Mouse (Mus musculus) MEL (cell line): Measurements from ENCODE around the gene Selenom. TPM values are rescaled to one million over a fixed set of nuclear protein-coding genes. Genes with fewer than 3 reads are reported as not detected.

Experiments used
- DNase-seq: peaks from one replicate; pipeline ENCODE4 v3.0.0; 2011; ENCODE audit warnings: low read depth, low spot score
- H3K27ac ChIP-seq: 2 replicates; pipeline ENCODE4 v1.5.1; 2012; ENCODE audit warnings: low read depth, mild to moderate bottlenecking, control low read depth, low read length, moderate library complexity; ENCODE audit not compliant: control insufficient read depth
- H3K27me3 ChIP-seq, 2 experiments: fragments of 150-350 bp in 1 of 2; sonication (generic) in 1 of 2; 2 replicates each; pipeline ENCODE4 v1.6.1; 2012; ENCODE audit warnings: low read length in 2 of 2, mild to moderate bottlenecking in 2 of 2, improper control_type of control experiment in 1 of 2, moderate library complexity in 1 of 2; ENCODE audit not compliant: insufficient read depth in 2 of 2, control insufficient read depth in 1 of 2
- H3K36me3 ChIP-seq, 2 experiments: 2 replicates each; pipeline ENCODE4 v1.6.1; 2012 to 2014; ENCODE audit warnings: low read length in 2 of 2, improper control_type of control experiment in 1 of 2, inconsistent platforms in 1 of 2, mild to moderate bottlenecking in 1 of 2; ENCODE audit not compliant: insufficient read depth in 2 of 2, control insufficient read depth in 1 of 2
- H3K4me1 ChIP-seq, 2 experiments: fragments of 150-350 bp in 1 of 2; sonication (generic) in 1 of 2; 2 replicates each; pipeline ENCODE4 v1.6.1; 2012; ENCODE audit warnings: low read length in 2 of 2, improper control_type of control experiment in 1 of 2, mild to moderate bottlenecking in 1 of 2; ENCODE audit not compliant: insufficient read depth in 2 of 2, control insufficient read depth in 1 of 2
- H3K4me3 ChIP-seq, 2 experiments: fragments of 150-350 bp in 1 of 2; sonication (generic) in 1 of 2; 2 replicates each; pipeline ENCODE4 v1.5.1; 2012; ENCODE audit warnings: low read depth in 2 of 2, low read length in 2 of 2, mild to moderate bottlenecking in 2 of 2, moderate library complexity in 2 of 2, control low read depth in 1 of 2, improper control_type of control experiment in 1 of 2; ENCODE audit not compliant: control insufficient read depth in 1 of 2, insufficient read depth in 1 of 2
- H3K79me2 ChIP-seq: 2 replicates; pipeline ENCODE4 v1.6.1; 2012; ENCODE audit warnings: mild to moderate bottlenecking, low read length, moderate library complexity; ENCODE audit not compliant: control insufficient read depth, poor library complexity, insufficient read depth
- H3K9ac ChIP-seq: 2 replicates; pipeline ENCODE4 v1.6.1; 2012; ENCODE audit warnings: low read depth, mild to moderate bottlenecking, control low read depth, low read length, moderate library complexity; ENCODE audit not compliant: control insufficient read depth, poor library complexity, severe bottlenecking
- H3K9me3 ChIP-seq: fragments of 150-350 bp; sonication (generic); replicated peaks from 2 replicates; pipeline ENCODE4 v1.6.1; 2012; ENCODE audit warnings: mild to moderate bottlenecking, low read length, improper control_type of control experiment, moderate library complexity; ENCODE audit not compliant: insufficient read depth
- CHD1 ChIP-seq: IDR thresholded peaks from 2 replicates; pipeline ENCODE4 v1.6.1; 2012; ENCODE audit warnings: low read depth, mild to moderate bottlenecking, inconsistent platforms, low read length, improper control_type of control experiment
- CHD2 ChIP-seq: IDR thresholded peaks from 2 replicates; pipeline ENCODE4 v1.6.1; 2011; ENCODE audit warnings: low read length, improper control_type of control experiment
- CTCF ChIP-seq, 3 experiments: IDR thresholded peaks in 2 of 3; conservative IDR thresholded peaks in 1 of 3; 2 replicates each; pipeline ENCODE4 v1.5.1; 2011 to 2012; ENCODE audit warnings: low read length in 3 of 3, low read depth in 2 of 3, mild to moderate bottlenecking in 2 of 3, improper control_type of control experiment in 1 of 3, inconsistent platforms in 1 of 3, mixed read lengths in 1 of 3, moderate library complexity in 1 of 3; ENCODE audit not compliant: control insufficient read depth in 1 of 3, insufficient read depth in 1 of 3, poor library complexity in 1 of 3, severe bottlenecking in 1 of 3
- E2F4 ChIP-seq: IDR thresholded peaks from 2 replicates; pipeline ENCODE4 v1.6.1; 2011; ENCODE audit warnings: low read depth, low read length, improper control_type of control experiment, borderline replicate concordance
- EP300 ChIP-seq, 2 experiments: IDR thresholded peaks; 2 replicates each; pipeline ENCODE4 v1.6.1; 2011; ENCODE audit warnings: improper control_type of control experiment in 2 of 2, low read length in 2 of 2, low read depth in 1 of 2, mild to moderate bottlenecking in 1 of 2
- GABPA ChIP-seq: IDR thresholded peaks from 2 replicates; pipeline ENCODE4 v1.6.1; 2012; ENCODE audit warnings: low read depth, mild to moderate bottlenecking, inconsistent platforms, low read length, improper control_type of control experiment, moderate library complexity
- GATA1 ChIP-seq: IDR thresholded peaks from 2 replicates; pipeline ENCODE4 v1.6.1; 2011; ENCODE audit warnings: low read depth, low read length, improper control_type of control experiment
- HCFC1 ChIP-seq: IDR thresholded peaks from 2 replicates; pipeline ENCODE4 v1.6.1; 2012; ENCODE audit warnings: low read depth, mild to moderate bottlenecking, inconsistent platforms, low read length, improper control_type of control experiment, moderate library complexity
- JUND ChIP-seq: IDR thresholded peaks from 2 replicates; pipeline ENCODE4 v1.6.1; 2011; ENCODE audit warnings: low read depth, mild to moderate bottlenecking, improper control_type of control experiment, low read length
- KAT2A ChIP-seq: conservative IDR thresholded peaks from 2 replicates; pipeline ENCODE4 v1.6.1; 2012; ENCODE audit warnings: low read depth, low read length, improper control_type of control experiment, inconsistent platforms
- MAX ChIP-seq: IDR thresholded peaks from 2 replicates; pipeline ENCODE4 v1.6.1; 2011; ENCODE audit warnings: low read length, improper control_type of control experiment
- MXI1 ChIP-seq: IDR thresholded peaks from 2 replicates; pipeline ENCODE4 v1.6.1; 2011; ENCODE audit warnings: mild to moderate bottlenecking, low read depth, low read length, improper control_type of control experiment
- MYB ChIP-seq: IDR thresholded peaks from 2 replicates; pipeline ENCODE4 v1.6.1; 2011; ENCODE audit warnings: mild to moderate bottlenecking, low read depth, low read length, improper control_type of control experiment
- MYC ChIP-seq: IDR thresholded peaks from 2 replicates; pipeline ENCODE4 v1.6.1; 2011; ENCODE audit warnings: low read depth, mild to moderate bottlenecking, low read length, improper control_type of control experiment, moderate library complexity
- NELFE ChIP-seq: IDR thresholded peaks from 2 replicates; pipeline ENCODE4 v1.6.1; 2011; ENCODE audit warnings: low read depth, low read length, improper control_type of control experiment
- POLR2A ChIP-seq, 2 experiments: IDR thresholded peaks; 2 replicates each; pipeline ENCODE4 v1.6.1; 2011 to 2012; ENCODE audit warnings: low read length in 2 of 2, mild to moderate bottlenecking in 2 of 2, control low read depth in 1 of 2, improper control_type of control experiment in 1 of 2, low read depth in 1 of 2, moderate library complexity in 1 of 2; ENCODE audit not compliant: control insufficient read depth in 1 of 2, insufficient read depth in 1 of 2, poor library complexity in 1 of 2
- POLR2AphosphoS5 ChIP-seq: IDR thresholded peaks from 2 replicates; pipeline ENCODE4 v1.6.1; 2012; ENCODE audit warnings: low read depth, borderline replicate concordance, mild to moderate bottlenecking, inconsistent platforms, low read length, moderate library complexity, mixed read lengths
- RCOR1 ChIP-seq: IDR thresholded peaks from 2 replicates; pipeline ENCODE4 v1.6.1; 2012; ENCODE audit warnings: low read depth, mild to moderate bottlenecking, inconsistent platforms, low read length, improper control_type of control experiment
- SMC3 ChIP-seq: IDR thresholded peaks from 2 replicates; pipeline ENCODE4 v1.6.1; 2011; ENCODE audit warnings: low read depth, low read length, improper control_type of control experiment
- TAL1 ChIP-seq: IDR thresholded peaks from 2 replicates; pipeline ENCODE4 v1.6.1; 2012; ENCODE audit warnings: mild to moderate bottlenecking, inconsistent platforms, low read length, moderate library complexity, mixed read lengths
- TBP ChIP-seq: IDR thresholded peaks from 2 replicates; pipeline ENCODE4 v1.8.0; 2011; ENCODE audit warnings: low read depth, low read length, improper control_type of control experiment
- UBTF ChIP-seq: IDR thresholded peaks from 2 replicates; pipeline ENCODE4 v1.6.1; 2012; ENCODE audit warnings: low read depth, mild to moderate bottlenecking, inconsistent platforms, low read length, improper control_type of control experiment, moderate library complexity, borderline replicate concordance; ENCODE audit not compliant: insufficient read depth
- ZKSCAN1 ChIP-seq: IDR thresholded peaks from 2 replicates; pipeline ENCODE4 v1.6.1; 2012; ENCODE audit warnings: low read depth, mild to moderate bottlenecking, inconsistent platforms, low read length, improper control_type of control experiment, moderate library complexity
- polyA plus RNA-seq, 2 experiments: library from polyadenylated mRNA; stranded (reverse) in 1 of 2; unstranded in 1 of 2; fragments of >175 nt in 1 of 2; fragments of >200 nt in 1 of 2; gene quantifications; 2 replicates each; pipeline versions ENCODE4 v1.2.1 to v1.2.4; 2012; ENCODE audit warnings: low replicate concordance in 2 of 2, low read depth in 1 of 2; ENCODE audit not compliant: insufficient read length in 2 of 2, insufficient read depth in 1 of 2, missing spikeins in 1 of 2
- total RNA-seq: library from RNA; depleted of rRNA; stranded (reverse); fragments of 300-350 nt; gene quantifications from 2 replicates; pipeline ENCODE4 v1.2.3, GENCODE M21; 2012

The Selenom gene
- total and polyA plus RNA-seq, 3 experiments, result 29.5 to 35.4 TPM; not detected in 1

- no peak for TF ChIP-seq TAL1
- no peak for TF ChIP-seq POLR2A (IDR thresholded peaks at IDR 0.05; ENCODE audit: control insufficient read depth in 1 of 2, insufficient read depth in 1 of 2, low read depth in 1 of 2, low read length in 2 of 2, poor library complexity in 1 of 2)
These were observed 43.4 kb downstream of the Selenom start (continued) for GRCm38 (mm10) chr11:3557852-3558251.

- Histone ChIP-seq H3K9me3 (no peaks in the 10 kb centered on the region), H3K4me3 (no peak overlapping the region), H3K9ac (no peak overlapping the region), H3K27me3 (peaks cover 0 to 3% of the 10 kb centered on the region in 2 experiments; a peak in 2 of 4 replicates), H3K36me3 (no peaks in the 10 kb centered on the region; a peak in 2 of 4 replicates), H3K27ac (no peak overlapping the region), H3K79me2 (no peaks in the 10 kb centered on the region), H3K4me1 (peaks cover 0 to 5% of the 10 kb centered on the region in 2 experiments; a peak in 1 of 4 replicates)
- TF ChIP-seq MYC (no peak), TBP (peak; percentile 59; the same call in 1 of the 2 replicates)
- peak; percentile 22 for DNase-seq
These were observed 45.7 kb downstream of the Selenom start for GRCm38 (mm10) chr11:3560202-3560601.

- TF ChIP-seq KAT2A, result no peak
- no peak for TF ChIP-seq CTCF (IDR thresholded peaks at IDR 0.05 in 2 of 3, conservative IDR thresholded peaks at IDR 0.05 in 1 of 3; ENCODE audit: control insufficient read depth in 1 of 3, insufficient read depth in 1 of 3, low read depth in 2 of 3, low read length in 3 of 3, poor library complexity in 1 of 3, severe bottlenecking in 1 of 3)
- TF ChIP-seq GATA1, result no peak
- TF ChIP-seq MAX, result no peak
- TF ChIP-seq NELFE, result no peak
- no peak for TF ChIP-seq HCFC1
- no peak for TF ChIP-seq EP300 (IDR thresholded peaks at IDR 0.05; ENCODE audit: low read depth in 1 of 2, low read length in 2 of 2)
- TF ChIP-seq TBP, result no peak
- Histone ChIP-seq H3K27me3 (peaks cover 0 to 3% of the 10 kb centered on the region in 2 experiments; a peak in 2 of 4 replicates), H3K4me1 (peaks cover 0 to 11% of the 10 kb centered on the region in 2 experiments; a peak in 2 of 4 replicates), H3K27ac (no peak overlapping the region), H3K79me2 (no peaks in the 10 kb centered on the region), H3K9me3 (no peaks in the 10 kb centered on the region), H3K4me3 (no peak overlapping the region), H3K9ac (no peak overlapping the region), H3K36me3 (peaks cover 0 to 4% of the 10 kb centered on the region in 2 experiments; a peak in 2 of 4 replicates)
- DNase-seq, result no peak
These were observed 49.4 kb downstream of the Selenom start for GRCm38 (mm10) chr11:3563853-3564252.

- Histone ChIP-seq H3K27ac (no peak overlapping the region), H3K27me3 (peaks cover 0 to 3% of the 10 kb centered on the region in 2 experiments; a peak in 1 of 4 replicates), H3K79me2 (no peaks in the 10 kb centered on the region), H3K9me3 (no peaks in the 10 kb centered on the region), H3K4me3 (no peak overlapping the region), H3K36me3 (peaks cover 0 to 4% of the 10 kb centered on the region in 2 experiments; a peak in 2 of 4 replicates), H3K9ac (no peak overlapping the region), H3K4me1 (peaks cover 0 to 11% of the 10 kb centered on the region in 2 experiments; a peak in 2 of 4 replicates)
- TF ChIP-seq RCOR1 (no peak), UBTF (no peak), TAL1 (no peak), EP300 (IDR thresholded peaks at IDR 0.05; ENCODE audit: low read depth in 1 of 2, low read length in 2 of 2) (no peak), MXI1 (no peak), JUND (no peak), E2F4 (no peak), GATA1 (no peak), CHD2 (no peak), CHD1 (no peak), ZKSCAN1 (no peak), GABPA (no peak), NELFE (no peak), HCFC1 (no peak), MYB (no peak), POLR2AphosphoS5 (no peak), SMC3 (no peak), KAT2A (no peak), MYC (no peak), TBP (no peak)
- DNase-seq, result no peak
These were observed 50.0 kb downstream of the Selenom start for GRCm38 (mm10) chr11:3564451-3564850.
